Mouse (Mus musculus): ENCODE measurements around the gene Pacsin3.

The Pacsin3 gene

GRCm38 (mm10) chr2:91308680-91309079 lies 52.9 kb downstream of the Pacsin3 start:
- no peak for DNase-seq

GRCm38 (mm10) chr2:91309546-91309945 lies 53.8 kb downstream of the Pacsin3 start:
- DNase-seq: no peak

DNA sequence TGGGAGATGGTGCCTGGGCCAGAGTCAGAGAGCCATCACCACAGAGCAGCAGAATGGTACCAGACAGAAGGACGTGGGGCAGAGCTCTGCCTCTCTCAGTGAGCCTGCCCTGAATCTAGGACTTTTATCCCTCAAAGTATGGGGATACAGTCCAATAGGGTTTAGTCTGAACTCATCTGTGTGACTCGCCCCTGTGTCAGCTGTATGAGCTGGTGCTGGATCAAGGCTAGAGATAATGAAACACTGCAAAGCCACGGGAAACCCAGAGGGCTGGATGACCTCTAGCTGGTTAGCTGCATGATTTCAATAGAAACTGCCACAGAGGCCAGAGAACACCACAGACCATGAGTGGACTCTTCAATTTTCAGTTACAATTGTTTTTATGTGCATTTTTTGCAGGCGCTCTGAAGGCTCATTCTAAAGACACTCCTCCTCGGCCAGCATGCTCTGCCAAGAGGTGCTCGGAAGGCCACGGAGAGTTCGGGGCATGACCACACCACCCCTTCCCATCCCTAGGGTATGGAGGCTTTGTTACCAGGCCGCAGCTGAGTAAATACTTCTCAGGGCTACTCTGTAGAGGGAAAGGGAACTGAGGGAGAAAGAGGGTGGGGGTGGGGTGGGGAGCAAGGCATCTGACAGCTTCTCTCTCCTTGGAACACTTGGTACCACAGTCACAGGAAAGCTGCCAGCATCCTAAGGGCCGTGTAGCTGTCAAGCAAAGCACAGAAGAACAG lies 57.0 kb downstream of the Pacsin3 start:
- no peak for DNase-seq

DNA sequence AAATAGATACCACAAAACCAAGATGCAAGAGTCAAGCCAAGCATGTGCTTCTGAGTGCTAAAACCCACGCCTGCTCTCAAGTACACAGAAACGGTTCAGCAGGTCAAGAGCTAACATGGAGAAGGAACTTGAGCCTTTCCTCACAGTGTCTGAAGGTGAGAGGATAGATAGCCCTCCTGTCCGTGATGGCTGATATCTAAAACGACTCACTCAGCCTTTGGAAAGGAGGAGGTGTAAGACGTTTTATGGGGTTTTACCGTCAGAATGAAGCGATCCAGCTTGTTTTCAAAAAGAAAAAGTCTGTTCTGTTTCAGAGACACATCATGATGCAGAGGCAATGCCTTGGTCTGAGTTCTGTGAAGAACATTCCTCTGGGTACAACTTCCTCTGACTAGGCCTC lies 58.4 kb downstream of the Pacsin3 start:
- DNase-seq: no peak
